10 mouse cellular contexts compared by ENCODE assay signal in genomic region chr12:111374727-111375126, GRCm38 (mm10). TPM values are rescaled to one million over a fixed set of nuclear protein-coding genes. Genes with fewer than 3 reads are reported as not detected.
A peak's percentile ranks its signal among the peaks of the same experiment; 100 is the strongest.
DNase-seq lines count a peak whose midpoint lies in the region; ATAC-seq and TF ChIP-seq lines count a peak whose summit lies in the region.
"Had no signal": no experiment of that assay in that cellular context is flagged by ENCODE, and none has a peak within 500 bp of the region (broad histone marks: within the 10 kb centered on the region; RNA-seq: fewer than 3 reads in every experiment).

No protein-coding gene starts in this region.

- peaks cover 6% of the 10 kb centered on the region for H3K79me2 ChIP-seq in heart, adult 2 months (replicated peaks; ENCODE audit: control insufficient read depth, insufficient read depth, low read length)

- intact Hi-C loops in heart, adult 2 months (cut with DNase I), result no loop called here
- intact Hi-C loops in heart, postnatal 25 days (cut with DNase I), result loop anchor here (2.0 kb wide), 1 partner anchor 22 kb away; no protein-coding TSS in a partner anchor

- no peak for TF ChIP-seq EP300 in heart, adult 2 months (IDR thresholded peaks at IDR 0.05; ENCODE audit: insufficient read depth, low read depth, low read length)

- peak overlapping the region; percentile 80; the same call in 1 of the 2 replicates for H3K4me3 ChIP-seq in heart, adult 2 months
- H3K4me3 ChIP-seq in lung, adult 2 months (replicated peaks; ENCODE audit: extremely low read depth, low read depth, low read length), result peak overlapping the region; percentile 22
- H3K4me3 ChIP-seq in intestine, embryonic 15.5 days (replicated peaks), result no peak overlapping the region
- no peak overlapping the region for H3K4me3 ChIP-seq in neural tube, embryonic 14.5 days (ENCODE audit: low read depth, low read length)

- H3K4me1 ChIP-seq in heart, adult 2 months (ENCODE audit: control insufficient read depth, insufficient read depth, low read length), result peaks cover 18% of the 10 kb centered on the region
- H3K4me1 ChIP-seq in lung, adult 2 months (ENCODE audit: control insufficient read depth, insufficient read depth, low read length), result peaks cover 15% of the 10 kb centered on the region
- H3K4me1 ChIP-seq in intestine, embryonic 15.5 days (replicated peaks), result peaks cover 27% of the 10 kb centered on the region
- H3K4me1 ChIP-seq in neural tube, embryonic 14.5 days (ENCODE audit: control insufficient read depth, insufficient read depth, low read length), result peaks cover 28% of the 10 kb centered on the region; the same call in 1 of the 2 replicates

- no peak overlapping the region for H3K9ac ChIP-seq in heart, adult 2 months (ENCODE audit: low read depth, low read length)
- no peak overlapping the region for H3K9ac ChIP-seq in intestine, embryonic 15.5 days
- no peak overlapping the region for H3K9ac ChIP-seq in neural tube, embryonic 14.5 days (replicated peaks; ENCODE audit: low read depth, low read length)

- H3K9me3 ChIP-seq in intestine, embryonic 15.5 days, result no peaks in the 10 kb centered on the region
- no peaks in the 10 kb centered on the region for H3K9me3 ChIP-seq in neural tube, embryonic 14.5 days (ENCODE audit: control insufficient read depth, low read length)

- peaks cover 2% of the 10 kb centered on the region for H3K36me3 ChIP-seq in heart, adult 2 months (ENCODE audit: control insufficient read depth, insufficient read depth, low read length)
- H3K36me3 ChIP-seq in intestine, embryonic 15.5 days, result no peaks in the 10 kb centered on the region
- no peaks in the 10 kb centered on the region for H3K36me3 ChIP-seq in neural tube, embryonic 14.5 days (ENCODE audit: control insufficient read depth, insufficient read depth, low read length)

- TF ChIP-seq POLR2A in heart, adult 2 months (IDR thresholded peaks at IDR 0.05; ENCODE audit: insufficient read depth, low read depth, low read length), result no peak
- TF ChIP-seq POLR2A in lung, adult 2 months (IDR thresholded peaks at IDR 0.05; ENCODE audit: borderline replicate concordance, extremely low read depth, low read depth, low read length), result no peak

- H3K4me2 ChIP-seq in intestine, embryonic 15.5 days (replicated peaks), result peak overlapping the region; percentile 76
- peak overlapping the region; percentile 87; the same call in 1 of the 2 replicates for H3K4me2 ChIP-seq in neural tube, embryonic 14.5 days (ENCODE audit: low read depth, low read length)

- ATAC-seq in intestine, embryonic 15.5 days, result no peak
- no peak for ATAC-seq in neural tube, embryonic 14.5 days (ENCODE audit: low read depth)

- peak in 1 of 2 experiments; percentile 23 for DNase-seq in heart, adult 2 months
- DNase-seq in heart, postnatal 25 days (ENCODE audit: low spot score), result no peak
- DNase-seq in lung, adult 2 months, result no peak
- DNase-seq in lung, postnatal 10 days, result no peak
- no peak for DNase-seq in right cerebral cortex, adult 18-20 months
- no peak for DNase-seq in right cerebral cortex, postnatal 4 days

- WGBS in heart, adult 2 months, result 18% methylated on average over 10 of the region's 10 CpGs
- WGBS in lung, adult 2 months, result 31% methylated on average over 10 of the region's 10 CpGs
- WGBS in intestine, embryonic 15.5 days, result 36% methylated on average over 10 of the region's 10 CpGs
- 81% methylated on average over 10 of the region's 10 CpGs for WGBS in neural tube, embryonic 14.5 days

- peak overlapping the region; percentile 99; the same call in 1 of the 2 replicates for H3K27ac ChIP-seq in heart, adult 2 months
- 0 out of 2 replicates have a peak overlapping the region, but pooled peaks have one; percentile 28 for H3K27ac ChIP-seq in intestine, embryonic 15.5 days
- H3K27ac ChIP-seq in neural tube, embryonic 14.5 days (ENCODE audit: low read depth, low read length), result no peak overlapping the region

- H3K27me3 ChIP-seq in heart, adult 2 months (ENCODE audit: control insufficient read depth, insufficient read depth, low read length), result no peaks in the 10 kb centered on the region
- no peaks in the 10 kb centered on the region for H3K27me3 ChIP-seq in intestine, embryonic 15.5 days (replicated peaks)
- no peaks in the 10 kb centered on the region for H3K27me3 ChIP-seq in neural tube, embryonic 14.5 days (ENCODE audit: control insufficient read depth, insufficient read depth, low read length)

- no peak for TF ChIP-seq CTCF in heart, adult 2 months (IDR thresholded peaks at IDR 0.05)
- no peak for TF ChIP-seq CTCF in lung, adult 2 months (IDR thresholded peaks at IDR 0.05; ENCODE audit: insufficient read depth, low read length)

RNA-seq across cellular contexts. Expression of gene Cdc42bpb, which starts 2.8 kb away (rescaled TPM):
- total RNA-seq in heart, adult 2 months (2021), result 10 to 100 TPM; 55.3 to 58.5 TPM
- 105 and 106 TPM in 2 replicates for polyA plus RNA-seq in heart, adult 2 months (2012; rRNA removed)
- 10 to 100 TPM; 57.5 to 60.2 TPM for total RNA-seq in heart, postnatal 25 days (2021)
- polyA plus RNA-seq in lung, adult 2 months (2012; rRNA removed), result 305 and 359 TPM in 2 replicates
- polyA plus RNA-seq in intestine, embryonic 15.5 days (2015; fragmentation: Nextera tagmentation; extraction: Ambion mirVana), result 31.8 and 33.9 TPM in 2 replicates
- polyA plus RNA-seq in neural tube, embryonic 14.5 days (2014; fragmentation: Nextera tagmentation; extraction: Ambion mirVana), result 43.4 and 54.1 TPM in 2 replicates

RNA-seq across cellular contexts. Expression of gene Lbhd2, which starts 31.9 kb away (rescaled TPM):
- not detected for total RNA-seq in heart, adult 2 months (2021)
- not detected in 2 replicates for polyA plus RNA-seq in heart, adult 2 months (2012; rRNA removed)
- not detected for total RNA-seq in heart, postnatal 25 days (2021)
- not detected in 2 replicates for polyA plus RNA-seq in lung, adult 2 months (2012; rRNA removed)
- polyA plus RNA-seq in intestine, embryonic 15.5 days (2015; fragmentation: Nextera tagmentation; extraction: Ambion mirVana), result 1.6 and 2.0 TPM in 2 replicates
- 0.43 and 1.5 TPM in 2 replicates for polyA plus RNA-seq in neural tube, embryonic 14.5 days (2014; fragmentation: Nextera tagmentation; extraction: Ambion mirVana)
- polyA plus RNA-seq: C2C12; gonadal fat pad, adult 2 months had no signal

RNA-seq across cellular contexts. Expression of gene Exoc3l4, which starts 42.1 kb away (rescaled TPM):
- total RNA-seq in heart, adult 2 months (2021), result 1 to 10 TPM; 2.5 to 2.7 TPM
- 9.2 and 10.9 TPM in 2 replicates for polyA plus RNA-seq in heart, adult 2 months (2012; rRNA removed)
- total RNA-seq in heart, postnatal 25 days (2021), result 1 to 10 TPM; 1.2 to 2.9 TPM
- 34.9 and 46.7 TPM in 2 replicates for polyA plus RNA-seq in lung, adult 2 months (2012; rRNA removed)
- polyA plus RNA-seq in intestine, embryonic 15.5 days (2015; fragmentation: Nextera tagmentation; extraction: Ambion mirVana), result 11.1 and 11.5 TPM in 2 replicates
- 1.2 and 2.0 TPM in 2 replicates for polyA plus RNA-seq in neural tube, embryonic 14.5 days (2014; fragmentation: Nextera tagmentation; extraction: Ambion mirVana)

Comparison
In these comparisons a context has a peak if more than half of its experiments do, and no peak if none do; other contexts are left out.
1. H3K4me3 ChIP-seq: peak in heart, adult 2 months (single experiment) and lung, adult 2 months (single experiment); none in intestine, embryonic 15.5 days (single experiment) and neural tube, embryonic 14.5 days (single experiment).